ENCODE assay signal across 12 mouse cellular contexts in the genomic region with DNA sequence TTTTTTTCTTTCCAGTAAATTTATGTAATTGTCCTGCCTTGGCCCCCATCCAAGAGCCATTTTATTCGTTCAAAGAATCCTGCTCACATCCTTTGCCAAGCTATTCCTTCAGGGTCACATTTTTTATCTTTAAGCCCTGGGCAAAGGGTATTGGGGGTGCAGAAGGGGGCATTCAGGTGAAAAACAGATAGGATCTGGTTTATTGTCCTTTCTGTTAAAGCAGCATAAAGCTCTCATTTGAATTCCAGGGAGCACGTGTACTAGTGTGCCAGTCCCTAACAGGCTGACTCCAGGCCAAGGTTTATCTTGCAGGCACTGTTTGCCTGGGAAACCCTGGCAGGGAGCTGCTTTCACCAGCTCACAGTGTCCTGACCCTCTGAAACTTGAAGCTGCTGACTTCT. TPM values are rescaled to one million over a fixed set of nuclear protein-coding genes. Genes with fewer than 3 reads are reported as not detected.
DNase-seq lines count a peak whose midpoint lies in the region; ATAC-seq lines count a peak whose summit lies in the region.
"Had no signal": no experiment of that assay in that cellular context is flagged by ENCODE, and none has a peak within 500 bp of the region (broad histone marks: within the 10 kb centered on the region; RNA-seq: fewer than 3 reads in every experiment).

No protein-coding gene starts in this region.

- intact Hi-C loops in left cerebral cortex, postnatal 4 days (cut with DNase I) = no loop called here

- H3K9ac ChIP-seq in heart, embryonic 11.5 days (ENCODE audit: low read depth, low read length) = no peak overlapping the region
- H3K9ac ChIP-seq in midbrain, embryonic 13.5 days (replicated peaks) = no peak overlapping the region
- H3K9ac ChIP-seq: limb, embryonic 13.5 days had no signal

- H3K36me3 ChIP-seq in heart, embryonic 11.5 days (ENCODE audit: control insufficient read depth, insufficient read depth, low read length) = no peaks in the 10 kb centered on the region
- no peaks in the 10 kb centered on the region for H3K36me3 ChIP-seq in midbrain, embryonic 10.5 days
- no peaks in the 10 kb centered on the region for H3K36me3 ChIP-seq in midbrain, embryonic 13.5 days
- H3K36me3 ChIP-seq: limb, embryonic 13.5 days had no signal

- H3K4me2 ChIP-seq in heart, embryonic 11.5 days = no peak overlapping the region
- H3K4me2 ChIP-seq in midbrain, embryonic 13.5 days (replicated peaks) = no peak overlapping the region
- H3K4me2 ChIP-seq: limb, embryonic 13.5 days had no signal

- H3K4me3 ChIP-seq in heart, embryonic 11.5 days (ENCODE audit: low read depth, low read length) = no peak overlapping the region
- no peak overlapping the region for H3K4me3 ChIP-seq in midbrain, embryonic 10.5 days
- no peak overlapping the region for H3K4me3 ChIP-seq in midbrain, embryonic 13.5 days (replicated peaks)
- H3K4me3 ChIP-seq: limb, embryonic 13.5 days; myocyte had no signal

- no peaks in the 10 kb centered on the region for H3K4me1 ChIP-seq in heart, embryonic 11.5 days (ENCODE audit: control insufficient read depth, insufficient read depth, low read length)
- peaks cover 5% of the 10 kb centered on the region; the same call in 1 of the 2 replicates for H3K4me1 ChIP-seq in midbrain, embryonic 10.5 days
- no peaks in the 10 kb centered on the region for H3K4me1 ChIP-seq in midbrain, embryonic 13.5 days (replicated peaks)
- H3K4me1 ChIP-seq: limb, embryonic 13.5 days had no signal

- no peaks in the 10 kb centered on the region for H3K27me3 ChIP-seq in heart, embryonic 11.5 days (ENCODE audit: control insufficient read depth, insufficient read depth, low read length)
- H3K27me3 ChIP-seq in midbrain, embryonic 10.5 days (ENCODE audit: low read depth, poor library complexity, severe bottlenecking) = no peaks in the 10 kb centered on the region
- H3K27me3 ChIP-seq in midbrain, embryonic 13.5 days = no peaks in the 10 kb centered on the region
- H3K27me3 ChIP-seq: limb, embryonic 13.5 days had no signal

- WGBS in heart, embryonic 11.5 days (ENCODE audit: insufficient replicate concordance) = 45% methylated on average over 2 of the region's 2 CpGs
- WGBS in midbrain, embryonic 10.5 days = 63% methylated on average over 2 of the region's 2 CpGs
- 37% methylated on average over 2 of the region's 2 CpGs for WGBS in midbrain, embryonic 13.5 days

- DNase-seq in heart, adult 11 months = peak; percentile 97
- no peak for DNase-seq in midbrain, embryonic 10.5 days (ENCODE audit: low spot score)
- peak; percentile 59 for DNase-seq in heart, adult 8-10 months (ENCODE audit: low spot score)
- DNase-seq in kidney, postnatal 25 days = peak; percentile 72 to 89
- DNase-seq in left cerebral cortex, postnatal 4 days = no peak

- no peak overlapping the region for H3K27ac ChIP-seq in heart, embryonic 11.5 days (ENCODE audit: low read depth, low read length)
- H3K27ac ChIP-seq in midbrain, embryonic 10.5 days (replicated peaks) = 0 out of 2 replicates have a peak overlapping the region, but pooled peaks have one; percentile 28
- no peak overlapping the region for H3K27ac ChIP-seq in midbrain, embryonic 13.5 days
- H3K27ac ChIP-seq: limb, embryonic 13.5 days had no signal

- no peaks in the 10 kb centered on the region for H3K9me3 ChIP-seq in heart, embryonic 11.5 days (replicated peaks; ENCODE audit: control insufficient read depth, low read length)
- H3K9me3 ChIP-seq in midbrain, embryonic 10.5 days (replicated peaks) = no peaks in the 10 kb centered on the region
- H3K9me3 ChIP-seq in midbrain, embryonic 13.5 days = no peaks in the 10 kb centered on the region
- H3K9me3 ChIP-seq: limb, embryonic 13.5 days had no signal

- no peak for ATAC-seq in heart, embryonic 11.5 days (replicated peaks; ENCODE audit: insufficient number of reproducible peaks, low FRiP score, low TSS enrichment)
- no peak for ATAC-seq in midbrain, embryonic 13.5 days
- ATAC-seq in inflammation-experienced regulatory T-cells, adult 6 months = no peak

RNA-seq across cellular contexts. Expression of a gene that starts 2.6 kb away (rescaled TPM):
- not detected in 2 replicates for polyA plus RNA-seq in heart, embryonic 11.5 days (2014; fragmentation: Nextera tagmentation; extraction: Ambion mirVana)
- 0.06 TPM in 1 of 2 replicates, not detected in the other for polyA plus RNA-seq in midbrain, embryonic 10.5 days (2016; fragmentation: Nextera tagmentation; extraction: Ambion mirVana)
- 0.12 and 0.15 TPM in 2 replicates for polyA plus RNA-seq in midbrain, embryonic 13.5 days (2015; fragmentation: Nextera tagmentation; extraction: Ambion mirVana)
- total RNA-seq in heart, adult 8-10 months (2022) = under 1 TPM in 1 of 4 experiments, not detected in 3; 0.12 TPM
- total RNA-seq in left cerebral cortex, postnatal 4 days (2021) = not detected
- not detected for polyA plus RNA-seq in inflammation-experienced regulatory T-cells, adult 6 months (2017; shearing (Covaris generic))
- polyA plus RNA-seq: heart, embryonic 14.5 days; limb, embryonic 13.5 days; myocyte; stomach, embryonic 14.5 days had no signal

RNA-seq across cellular contexts. Expression of a gene that starts 6.6 kb away (rescaled TPM):
- not detected in 2 replicates for polyA plus RNA-seq in heart, embryonic 11.5 days (2014; fragmentation: Nextera tagmentation; extraction: Ambion mirVana)
- polyA plus RNA-seq in midbrain, embryonic 10.5 days (2016; fragmentation: Nextera tagmentation; extraction: Ambion mirVana) = not detected in 2 replicates
- polyA plus RNA-seq in midbrain, embryonic 13.5 days (2015; fragmentation: Nextera tagmentation; extraction: Ambion mirVana) = not detected in 2 replicates
- total RNA-seq in heart, adult 8-10 months (2022) = 10 to 100 TPM; 17.1 to 31.6 (median 30.0) TPM
- total RNA-seq in left cerebral cortex, postnatal 4 days (2021) = not detected
- not detected for polyA plus RNA-seq in inflammation-experienced regulatory T-cells, adult 6 months (2017; shearing (Covaris generic))
- polyA plus RNA-seq: heart, embryonic 14.5 days; limb, embryonic 13.5 days; myocyte; stomach, embryonic 14.5 days had no signal

RNA-seq across cellular contexts. Expression of a gene that starts 28.3 kb away (rescaled TPM):
- not detected in 2 replicates for polyA plus RNA-seq in heart, embryonic 11.5 days (2014; fragmentation: Nextera tagmentation; extraction: Ambion mirVana)
- polyA plus RNA-seq in midbrain, embryonic 10.5 days (2016; fragmentation: Nextera tagmentation; extraction: Ambion mirVana) = not detected in 2 replicates
- polyA plus RNA-seq in midbrain, embryonic 13.5 days (2015; fragmentation: Nextera tagmentation; extraction: Ambion mirVana) = not detected in 2 replicates
- not detected for total RNA-seq in heart, adult 8-10 months (2022)
- not detected for total RNA-seq in left cerebral cortex, postnatal 4 days (2021)
- not detected for polyA plus RNA-seq in inflammation-experienced regulatory T-cells, adult 6 months (2017; shearing (Covaris generic))
- polyA plus RNA-seq: heart, embryonic 14.5 days; limb, embryonic 13.5 days; myocyte; stomach, embryonic 14.5 days had no signal

RNA-seq across cellular contexts. Expression of a gene that starts 46.8 kb away (rescaled TPM):
- polyA plus RNA-seq in heart, embryonic 11.5 days (2014; fragmentation: Nextera tagmentation; extraction: Ambion mirVana) = not detected in 2 replicates
- not detected in 2 replicates for polyA plus RNA-seq in midbrain, embryonic 10.5 days (2016; fragmentation: Nextera tagmentation; extraction: Ambion mirVana)
- not detected in 2 replicates for polyA plus RNA-seq in midbrain, embryonic 13.5 days (2015; fragmentation: Nextera tagmentation; extraction: Ambion mirVana)
- total RNA-seq in heart, adult 8-10 months (2022) = not detected
- not detected for total RNA-seq in left cerebral cortex, postnatal 4 days (2021)
- polyA plus RNA-seq in inflammation-experienced regulatory T-cells, adult 6 months (2017; shearing (Covaris generic)) = not detected
- polyA plus RNA-seq: heart, embryonic 14.5 days; limb, embryonic 13.5 days; myocyte; stomach, embryonic 14.5 days had no signal

Comparison
In these comparisons a context has a peak if more than half of its experiments do, and no peak if none do; other contexts are left out.
1. DNase-seq: peak in heart, adult 11 months (single experiment), heart, adult 8-10 months (single experiment) and kidney, postnatal 25 days (2 of 2); none in midbrain, embryonic 10.5 days (single experiment) and left cerebral cortex, postnatal 4 days (single experiment).